Mouse (Mus musculus) heart, embryonic 11.5 days (tissue): Measurements from ENCODE around the gene Ccz1. TPM values are rescaled to one million over a fixed set of nuclear protein-coding genes. Genes with fewer than 3 reads are reported as not detected.

ENCODE experiments used
- ATAC-seq: fragments of 200-750 bp; cut with Nextera tagmentation; replicated peaks from 2 replicates; pipeline ENCODE4 v1.8.0; 2017; ENCODE audit warnings: moderate library complexity; ENCODE audit not compliant: insufficient number of reproducible peaks, low FRiP score, low TSS enrichment
- H3K27ac ChIP-seq: fragments of 300-500 bp; sonication (generic); 2 replicates; pipeline ENCODE4 v1.5.1; 2014; ENCODE audit warnings: mild to moderate bottlenecking, low read depth, low read length
- H3K27me3 ChIP-seq: fragments of 300-500 bp; sonication (generic); 2 replicates; pipeline ENCODE4 v1.6.1; 2014; ENCODE audit warnings: mild to moderate bottlenecking, low read length, mixed read lengths; ENCODE audit not compliant: control insufficient read depth, insufficient read depth
- H3K36me3 ChIP-seq: fragments of 300-500 bp; sonication (generic); 2 replicates; pipeline ENCODE4 v1.6.1; 2014; ENCODE audit warnings: mild to moderate bottlenecking, low read length, moderate library complexity, mixed read lengths; ENCODE audit not compliant: control insufficient read depth, insufficient read depth
- H3K4me1 ChIP-seq: fragments of 300-500 bp; sonication (generic); 2 replicates; pipeline ENCODE4 v1.6.1; 2014; ENCODE audit warnings: low read length; ENCODE audit not compliant: control insufficient read depth, insufficient read depth
- H3K4me2 ChIP-seq: fragments of 300-500 bp; sonication (generic); 2 replicates; pipeline ENCODE4 v1.6.1; 2014; ENCODE audit warnings: mild to moderate bottlenecking, moderate library complexity
- H3K4me3 ChIP-seq: fragments of 300-500 bp; sonication (generic); 2 replicates; pipeline ENCODE4 v1.5.1; 2014; ENCODE audit warnings: low read depth, low read length
- H3K9ac ChIP-seq: fragments of 300-500 bp; sonication (generic); 2 replicates; pipeline ENCODE4 v1.6.1; 2014; ENCODE audit warnings: mild to moderate bottlenecking, low read depth, low read length, moderate library complexity
- H3K9me3 ChIP-seq: fragments of 300-500 bp; sonication (generic); replicated peaks from 2 replicates; pipeline ENCODE4 v1.6.1; 2016; ENCODE audit warnings: low read length; ENCODE audit not compliant: control insufficient read depth
- WGBS: fragments of 180-500 bp; shearing (Covaris S2); extraction: QIAGEN DNeasy Blood & Tissue Kit; methylation state at CpG from one replicate; pipeline ENCODE4 v1.1.7; 2014; ENCODE audit not compliant: insufficient replicate concordance; 5-methylcytosine and 5-hydroxymethylcytosine counted together
- polyA plus RNA-seq: library from polyadenylated mRNA; unstranded; fragments of >200 nt; fragmentation: Nextera tagmentation; extraction: Ambion mirVana; gene quantifications from 2 replicates; pipeline ENCODE4 v1.2.1, GENCODE M21; 2014

Gene Ccz1
- polyA plus RNA-seq, 1 experiment from 2014 or later: 67.2 TPM

DNA sequence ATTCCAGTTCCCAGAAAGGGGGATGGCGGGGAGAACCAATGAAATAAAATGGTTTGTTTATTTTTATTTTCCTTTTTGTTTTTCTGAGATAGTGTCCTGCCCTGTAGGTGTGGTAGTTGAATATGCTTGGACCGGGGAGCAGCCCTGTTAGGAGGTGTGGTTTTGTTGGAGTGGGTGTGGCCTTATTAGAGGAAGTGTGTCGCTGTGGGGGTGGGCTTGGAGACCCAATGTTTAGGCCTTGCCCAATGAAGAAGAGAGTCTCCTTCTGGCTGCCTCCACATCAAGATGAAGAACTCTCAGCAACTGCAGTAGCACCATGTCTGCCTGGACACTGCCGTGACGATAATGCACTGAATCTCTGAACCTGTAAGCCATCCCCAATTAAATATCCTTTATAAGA is 25.2 kb upstream of the Ccz1 start:
- Histone ChIP-seq H3K4me3 (no peak overlapping the region), H3K4me1 (no peaks in the 10 kb centered on the region), H3K9me3 (no peaks in the 10 kb centered on the region), H3K4me2 (no peak overlapping the region), H3K27ac (no peak overlapping the region), H3K36me3 (no peaks in the 10 kb centered on the region), H3K27me3 (no peaks in the 10 kb centered on the region), H3K9ac (no peak overlapping the region)
- 86% methylated on average over 5 of the region's 5 CpGs for WGBS
- ATAC-seq: no peak

DNA sequence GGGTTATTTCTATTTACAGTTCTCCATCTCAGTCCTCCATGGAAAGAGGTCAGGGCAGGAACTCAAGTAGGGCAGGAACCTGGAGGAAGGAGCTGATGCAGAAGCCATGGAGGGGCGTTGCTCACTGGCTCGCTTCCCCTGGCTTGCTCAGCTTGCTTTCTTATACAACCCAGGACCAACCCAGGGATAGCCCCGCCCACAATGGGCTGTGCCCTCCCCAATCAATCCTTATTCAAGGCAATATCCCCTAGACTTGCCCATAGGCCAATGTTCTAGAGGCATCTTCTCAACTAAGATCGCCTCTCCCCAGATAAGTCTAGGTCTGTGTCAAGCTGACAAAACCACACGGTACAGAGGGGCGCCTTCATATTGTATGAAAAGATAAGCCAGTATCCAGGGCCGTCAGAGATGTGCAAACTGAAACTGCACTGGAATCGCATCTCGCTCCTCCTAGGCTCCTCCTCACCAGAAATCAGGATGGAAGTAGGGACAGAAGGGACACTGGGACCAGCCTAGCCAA is 24.5 kb upstream of the Ccz1 start:
- Histone ChIP-seq H3K36me3 (no peaks in the 10 kb centered on the region), H3K27ac (no peak overlapping the region), H3K4me1 (no peaks in the 10 kb centered on the region), H3K4me2 (no peak overlapping the region), H3K27me3 (no peaks in the 10 kb centered on the region), H3K9ac (no peak overlapping the region), H3K4me3 (no peak overlapping the region), H3K9me3 (no peaks in the 10 kb centered on the region)
- no peak for ATAC-seq
- 73% methylated on average over 9 of the region's 9 CpGs for WGBS

DNA sequence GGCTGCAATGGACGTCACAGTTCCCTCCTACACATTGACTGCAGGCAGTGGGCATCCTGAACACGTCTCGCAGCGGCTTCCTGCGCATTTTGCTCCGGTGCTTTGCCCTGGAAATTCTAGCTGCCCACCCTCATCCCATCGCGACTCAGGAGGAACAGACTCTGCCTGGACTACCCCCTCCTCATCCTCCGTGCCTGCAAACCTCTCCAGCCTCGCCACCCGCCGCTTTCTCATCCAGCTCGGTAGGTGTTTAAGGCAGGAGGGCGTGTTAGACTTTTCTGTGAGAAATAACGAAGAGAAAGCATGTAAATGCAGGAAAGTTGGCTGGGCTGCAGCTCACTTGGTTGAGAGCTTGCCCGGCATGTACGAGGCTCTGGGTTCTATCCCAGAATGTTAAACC is 22.3 kb upstream of the Ccz1 start:
- Histone ChIP-seq H3K4me2 (no peak overlapping the region), H3K4me3 (no peak overlapping the region), H3K4me1 (no peaks in the 10 kb centered on the region), H3K36me3 (no peaks in the 10 kb centered on the region), H3K9ac (no peak overlapping the region), H3K27ac (no peak overlapping the region), H3K27me3 (no peaks in the 10 kb centered on the region), H3K9me3 (peaks cover 3% of the 10 kb centered on the region; the same call in 1 of the 2 replicates)
- 54% methylated on average over 17 of the region's 17 CpGs for WGBS
- ATAC-seq: no peak

DNA sequence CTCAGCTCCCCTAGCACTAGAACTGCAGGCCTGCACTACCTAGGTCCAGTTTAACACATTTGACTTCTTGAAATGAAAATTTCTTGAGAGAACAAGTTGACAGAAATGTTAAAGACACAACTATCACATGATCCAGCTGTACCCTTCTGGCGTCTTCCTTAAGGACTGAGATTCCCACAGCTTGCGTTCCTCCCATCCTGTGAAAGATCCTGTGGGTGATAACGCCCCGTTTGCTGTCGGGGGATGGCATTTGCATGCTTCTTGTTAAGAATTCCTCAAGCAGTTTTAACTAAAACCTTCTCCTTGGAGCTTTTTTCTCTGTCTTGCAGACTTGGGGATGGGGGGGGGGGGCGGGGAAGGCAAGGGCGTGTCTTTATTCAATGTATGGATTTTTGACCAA is 19.9 kb upstream of the Ccz1 start:
- no peak for ATAC-seq

DNA sequence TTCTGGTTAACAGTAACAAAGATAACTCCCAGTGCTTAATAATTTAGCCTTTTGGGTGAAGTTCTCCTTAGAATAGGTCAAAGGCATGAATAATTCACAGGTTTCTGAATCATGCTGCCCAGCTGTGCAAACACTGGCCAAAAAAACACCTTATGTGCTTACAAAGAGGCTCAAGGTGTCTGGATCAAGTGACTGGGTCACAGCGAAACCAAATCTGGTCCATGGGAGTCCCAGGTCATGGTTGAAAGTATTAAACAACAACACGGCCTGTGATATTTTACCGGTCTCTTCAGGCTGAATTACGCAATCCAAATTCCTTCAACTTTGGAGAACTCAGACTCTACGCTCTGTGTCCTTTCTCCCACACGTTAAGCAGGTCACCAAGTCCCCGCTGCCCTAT is 17.8 kb upstream of the Ccz1 start:
- no peak for ATAC-seq
- Histone ChIP-seq H3K4me3 (no peak overlapping the region), H3K36me3 (no peaks in the 10 kb centered on the region), H3K4me1 (no peaks in the 10 kb centered on the region), H3K4me2 (no peak overlapping the region), H3K9ac (no peak overlapping the region), H3K27me3 (no peaks in the 10 kb centered on the region), H3K27ac (no peak overlapping the region), H3K9me3 (peaks cover 3% of the 10 kb centered on the region; the same call in 1 of the 2 replicates)
- WGBS: 86% methylated on average over 7 of the region's 7 CpGs

More for the DNA sequence above, 19.9 kb upstream of the Ccz1 start:
- Histone ChIP-seq H3K4me2 (no peak overlapping the region), H3K27me3 (no peaks in the 10 kb centered on the region), H3K4me1 (no peaks in the 10 kb centered on the region), H3K4me3 (no peak overlapping the region), H3K9me3 (peaks cover 3% of the 10 kb centered on the region; the same call in 1 of the 2 replicates), H3K36me3 (no peaks in the 10 kb centered on the region), H3K27ac (no peak overlapping the region), H3K9ac (no peak overlapping the region)
- WGBS: 49% methylated on average over 7 of the region's 7 CpGs

DNA sequence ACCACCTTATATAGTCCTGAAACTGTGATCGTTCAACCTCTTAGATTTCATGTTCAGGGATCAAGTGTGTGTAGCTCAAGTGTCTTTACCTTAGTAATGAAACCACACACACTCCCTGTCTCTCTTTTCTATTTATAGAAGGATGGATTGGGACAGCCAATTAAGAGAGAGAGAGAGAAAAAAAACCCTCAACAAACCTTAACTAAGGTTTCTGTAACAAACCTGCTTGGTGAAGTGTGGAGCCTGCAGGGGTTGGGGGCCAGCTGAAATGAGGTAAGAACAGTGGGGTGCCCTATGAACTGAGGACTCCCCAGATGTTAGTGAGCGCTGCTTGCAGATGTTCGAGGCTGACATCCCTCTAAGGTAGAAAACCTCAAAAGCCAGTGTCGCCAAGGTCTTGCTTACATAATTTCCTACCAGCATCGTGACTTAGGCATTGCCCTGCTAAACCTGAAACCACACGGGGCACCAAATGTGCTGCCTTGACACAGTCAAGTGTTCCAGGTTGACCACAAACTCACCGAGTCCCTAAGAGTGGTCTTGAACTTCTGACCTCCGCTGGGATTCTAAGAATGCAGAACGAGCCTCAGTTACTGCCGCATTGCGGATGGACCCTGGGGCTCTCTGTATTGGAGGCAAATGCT is 12.1 kb upstream of the Ccz1 start, which contains the start of gene Ocm:
Ocm (minus strand) TSS at position 51 of the 644 bp plus-strand sequence.
- no peaks in the 10 kb centered on the region for H3K4me1 ChIP-seq
- no peak within 1 kb of the TSS for H3K4me2 ChIP-seq
- 59% methylated on average over 11 of the region's 11 CpGs for WGBS
- H3K27me3 ChIP-seq: no peaks in the 10 kb centered on the region
- H3K9ac ChIP-seq: no peak within 1 kb of the TSS
- H3K27ac ChIP-seq: no peak within 1 kb of the TSS
- H3K36me3 ChIP-seq: no peaks in the 10 kb centered on the region
- H3K9me3 ChIP-seq: no peaks in the 10 kb centered on the region
- ATAC-seq: no peak
- H3K4me3 ChIP-seq: no peak within 1 kb of the TSS

DNA sequence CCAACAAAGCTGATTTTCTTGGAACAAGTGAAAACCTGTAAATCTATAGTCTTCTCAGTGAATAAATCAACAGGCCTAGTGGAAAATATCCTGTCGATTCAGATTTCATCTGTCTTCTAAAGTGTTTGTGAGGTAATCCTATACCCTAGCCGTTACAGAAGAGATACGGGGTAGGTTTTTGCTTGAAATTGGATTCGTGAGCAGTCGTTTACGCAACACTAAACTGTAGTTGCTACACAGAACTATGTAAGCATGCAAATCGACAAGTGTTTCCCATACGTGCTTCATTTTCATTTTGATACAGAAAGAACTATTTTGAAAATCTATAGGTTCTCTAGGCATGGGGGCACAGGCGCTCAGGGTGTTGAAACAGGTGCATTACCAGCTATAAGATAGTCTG is 1.2 kb upstream of the Ccz1 start:
- no peak overlapping the region for H3K9ac ChIP-seq
- peaks cover 1% of the 10 kb centered on the region for H3K36me3 ChIP-seq
- whole genome bisulfite sequencing: 87% methylated on average over 9 of the region's 9 CpGs
- H3K4me2 ChIP-seq: no peak overlapping the region
- no peak for ATAC-seq
- H3K9me3 ChIP-seq: no peaks in the 10 kb centered on the region
- H3K27ac ChIP-seq: no peak overlapping the region
- no peak overlapping the region for H3K4me3 ChIP-seq
- 0 out of 2 replicates have a peak, but pooled peaks cover 3% of the 10 kb centered on the region for H3K4me1 ChIP-seq
- no peaks in the 10 kb centered on the region for H3K27me3 ChIP-seq

DNA sequence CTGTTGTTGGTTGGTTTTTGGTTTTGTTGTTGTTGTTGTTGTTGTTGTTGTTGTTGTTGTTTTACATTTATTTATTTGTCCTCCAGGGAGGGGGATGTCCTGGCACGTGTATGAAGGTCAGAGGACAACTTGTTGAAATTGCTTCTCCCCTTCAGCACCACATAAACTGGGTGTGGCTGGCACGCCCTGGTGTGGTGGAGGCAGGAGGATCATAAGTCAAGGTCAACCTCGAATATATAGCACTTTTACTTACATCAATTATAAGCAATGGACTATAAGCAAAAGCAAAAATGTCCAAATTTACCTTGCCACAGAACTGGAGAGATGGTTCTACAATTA is 604 bp upstream of the Ccz1 start:
- Histone ChIP-seq H3K4me1 (0 out of 2 replicates have a peak, but pooled peaks cover 3% of the 10 kb centered on the region), H3K9me3 (no peaks in the 10 kb centered on the region), H3K27ac (no peak overlapping the region), H3K9ac (no peak overlapping the region), H3K4me3 (peak overlapping the region; percentile 84; the same call in 1 of the 2 replicates), H3K4me2 (peak overlapping the region; percentile 43; the same call in 1 of the 2 replicates), H3K27me3 (no peaks in the 10 kb centered on the region), H3K36me3 (peaks cover 5% of the 10 kb centered on the region)
- ATAC-seq: no peak
- 78% methylated on average over 3 of the region's 3 CpGs for WGBS
